Mouse (Mus musculus) thymus, adult 2 months (tissue): ENCODE data around the gene Il1rl1.

Source experiments
- CTCF ChIP-seq: fragments of 200-500 bp; IDR thresholded peaks from 2 replicates; pipeline ENCODE4 v1.5.1; 2012; ENCODE audit warnings: mild to moderate bottlenecking, control low read depth, low read length, moderate library complexity, borderline replicate concordance; ENCODE audit not compliant: control insufficient read depth, poor library complexity, insufficient read depth; ENCODE audit errors: extremely low read depth
- POLR2A ChIP-seq: fragments of 200-500 bp; IDR thresholded peaks from 2 replicates; pipeline ENCODE4 v1.6.1; 2012; ENCODE audit warnings: mild to moderate bottlenecking, low read length, control low read depth, moderate library complexity; ENCODE audit not compliant: control insufficient read depth, poor library complexity, insufficient read depth; ENCODE audit errors: extremely low read depth

DNA sequence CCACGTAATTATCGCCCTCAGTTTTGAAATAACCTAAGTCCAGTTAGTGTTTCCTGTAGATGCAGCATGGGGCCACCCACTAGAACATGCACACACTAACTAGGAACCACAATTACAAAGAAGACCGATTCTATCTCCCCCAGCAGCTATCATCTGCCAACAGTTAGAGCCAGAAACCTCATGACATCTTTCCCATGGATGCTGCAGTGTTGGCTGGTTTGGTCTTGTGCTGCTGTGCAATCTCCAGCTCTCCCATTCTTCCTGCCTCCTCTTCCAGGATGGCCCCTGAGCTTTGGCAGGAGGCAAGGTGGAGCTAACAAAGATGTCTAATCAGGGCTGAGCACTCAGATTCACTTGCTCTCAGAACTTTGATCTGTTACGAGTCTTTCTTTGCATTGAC is 71.8 kb downstream of the Il1rl1 start:
- TF ChIP-seq CTCF = no peak
- no peak for TF ChIP-seq POLR2A
